Mouse (Mus musculus) hindbrain, postnatal 0 days (tissue): ENCODE results near the gene Arrb2. TPM values are rescaled to one million over a fixed set of nuclear protein-coding genes. Genes with fewer than 3 reads are reported as not detected.

Experiments
- ATAC-seq: fragments of 200-750 bp; cut with Nextera tagmentation; 2 replicates; pipeline ENCODE4 v1.8.0; 2017; ENCODE audit warnings: mild to moderate bottlenecking, moderate TSS enrichment, moderate library complexity
- DNase-seq: peaks from one replicate; pipeline ENCODE4 v3.0.0-alpha.2; 2015; ENCODE audit warnings: low spot score
- H3K27ac ChIP-seq: fragments of 300-500 bp; sonication (generic); 2 replicates; pipeline ENCODE4 v1.5.1; 2014; ENCODE audit warnings: mild to moderate bottlenecking
- H3K27me3 ChIP-seq: fragments of 300-500 bp; sonication (generic); 2 replicates; pipeline ENCODE4 v1.6.1; 2014; ENCODE audit warnings: low read length, mixed read lengths; ENCODE audit not compliant: insufficient read depth
- H3K36me3 ChIP-seq: fragments of 300-500 bp; sonication (generic); 2 replicates; pipeline ENCODE4 v1.6.1; 2014; ENCODE audit warnings: low read length, mixed read lengths; ENCODE audit not compliant: insufficient read depth
- H3K4me1 ChIP-seq: fragments of 300-500 bp; sonication (generic); 2 replicates; pipeline ENCODE4 v1.6.1; 2014; ENCODE audit warnings: antibody characterized with exemption, low read length, mixed read lengths; ENCODE audit not compliant: insufficient read depth
- H3K4me2 ChIP-seq: fragments of 300-500 bp; sonication (generic); 2 replicates; pipeline ENCODE4 v1.6.1; 2014; ENCODE audit warnings: low read depth, mild to moderate bottlenecking, low read length, moderate library complexity, mixed read lengths
- H3K4me3 ChIP-seq: fragments of 300-500 bp; sonication (generic); 2 replicates; pipeline ENCODE4 v1.5.1; 2014; ENCODE audit warnings: low read length
- H3K9ac ChIP-seq: fragments of 300-500 bp; sonication (generic); replicated peaks from 2 replicates; pipeline ENCODE4 v1.6.1; 2014; ENCODE audit warnings: mild to moderate bottlenecking, low read length, moderate library complexity, mixed read lengths
- H3K9me3 ChIP-seq: fragments of 300-500 bp; sonication (generic); 2 replicates; pipeline ENCODE4 v1.6.1; 2016; ENCODE audit warnings: low read length, mixed read lengths
- CTCF ChIP-seq: IDR thresholded peaks from 2 replicates; pipeline ENCODE4 v1.5.1; 2016; ENCODE audit warnings: antibody characterized with exemption, control low read depth, low read depth
- WGBS: fragments of 180-500 bp; shearing (Covaris S2); extraction: QIAGEN DNeasy Blood & Tissue Kit; methylation state at CpG from one replicate; pipeline ENCODE4 v1.1.7; 2014; 5-methylcytosine and 5-hydroxymethylcytosine counted together
- polyA plus RNA-seq: library from polyadenylated mRNA; unstranded; fragments of >200 nt; fragmentation: Nextera tagmentation; extraction: Ambion mirVana; gene quantifications from 2 replicates; pipeline ENCODE4 v1.2.1, GENCODE M21; 2015
- total RNA-seq: library from RNA; depleted of rRNA; stranded (reverse); fragments of >200 nt; gene quantifications from 2 replicates; pipeline ENCODE4 v1.2.3, GENCODE M21; 2014

Gene Arrb2
- total and polyA plus RNA-seq, 2 experiments from 2014 or later: 56.3 to 106 TPM

DNA sequence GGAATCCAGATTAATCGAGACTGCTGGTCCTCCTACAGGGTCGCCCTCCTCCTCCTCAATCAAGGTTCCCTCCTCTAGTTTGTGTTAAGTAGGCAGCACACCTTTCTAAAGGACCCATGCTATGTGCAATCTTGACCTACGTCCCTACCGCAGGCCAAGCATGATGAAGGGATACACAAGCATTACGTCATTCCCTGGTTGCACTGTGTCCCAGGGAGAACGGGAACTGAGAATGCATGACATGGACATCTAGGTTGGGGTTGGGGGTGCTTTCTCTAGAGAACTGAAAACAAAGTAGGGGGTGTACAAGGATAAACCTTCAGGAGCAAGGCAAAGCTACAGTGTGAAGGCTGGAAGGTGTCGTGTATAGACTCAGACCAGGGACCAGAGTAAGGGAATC, 9.4 kb downstream of the Arrb2 start:
- Histone ChIP-seq H3K4me3 (no peak overlapping the region), H3K27ac (no peak overlapping the region), H3K9me3 (no peaks in the 10 kb centered on the region), H3K4me1 (no peaks in the 10 kb centered on the region), H3K9ac (no peak overlapping the region), H3K36me3 (peaks cover 28% of the 10 kb centered on the region), H3K27me3 (no peaks in the 10 kb centered on the region), H3K4me2 (no peak overlapping the region)
- WGBS: 92% methylated on average over 7 of the region's 7 CpGs
- no peak for ATAC-seq
- DNase-seq: no peak
- TF ChIP-seq CTCF: no peak

DNA sequence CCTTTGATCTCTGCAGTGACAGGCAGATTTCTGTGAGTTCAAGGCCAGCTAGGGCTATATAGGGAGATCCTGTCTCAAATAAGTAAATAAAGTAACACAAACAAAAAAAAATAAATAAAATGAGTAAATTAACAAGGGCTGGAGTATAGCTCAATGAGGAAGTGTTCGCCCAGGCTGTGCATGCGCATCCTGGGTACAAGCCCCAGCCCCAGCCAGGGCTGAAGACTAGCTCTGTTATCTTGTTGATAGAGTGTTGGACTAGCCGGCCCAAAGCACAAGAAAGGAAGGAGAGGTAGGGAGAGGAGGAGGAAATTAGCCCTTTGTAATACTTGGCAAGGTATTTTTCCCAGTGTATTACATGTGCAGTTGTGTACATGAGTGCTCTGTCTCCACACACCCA, 11.5 kb downstream of the Arrb2 start:
- Histone ChIP-seq H3K27me3 (no peaks in the 10 kb centered on the region), H3K9me3 (no peaks in the 10 kb centered on the region), H3K4me3 (no peak overlapping the region), H3K27ac (no peak overlapping the region), H3K36me3 (peaks cover 18% of the 10 kb centered on the region), H3K4me1 (no peaks in the 10 kb centered on the region), H3K4me2 (no peak overlapping the region), H3K9ac (no peak overlapping the region)
- ATAC-seq: no peak
- no peak for TF ChIP-seq CTCF
- DNase-seq: no peak
- 81% methylated on average over 3 of the region's 3 CpGs for WGBS

DNA sequence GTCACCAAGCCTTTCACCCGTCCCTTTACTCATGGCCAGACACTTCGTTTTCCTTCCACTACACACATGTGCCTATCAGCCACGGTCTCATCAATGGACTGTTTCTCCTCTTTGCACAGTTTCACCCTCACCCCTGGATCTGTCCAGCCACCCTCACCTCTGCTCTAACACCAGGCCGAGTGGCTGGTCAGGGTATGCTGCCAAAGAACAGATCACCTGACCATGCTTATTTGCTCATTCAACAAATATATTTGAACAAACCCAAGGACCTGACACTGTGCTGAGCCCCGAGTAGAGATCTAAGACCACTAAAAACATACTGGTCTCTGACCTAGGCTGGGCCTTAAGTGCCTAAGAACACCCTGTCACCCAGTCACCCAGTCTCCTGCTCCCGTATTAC, 12.2 kb downstream of the Arrb2 start:
- 82% methylated on average over 6 of the region's 6 CpGs for WGBS
- TF ChIP-seq CTCF: no peak
- no peak for ATAC-seq

DNA sequence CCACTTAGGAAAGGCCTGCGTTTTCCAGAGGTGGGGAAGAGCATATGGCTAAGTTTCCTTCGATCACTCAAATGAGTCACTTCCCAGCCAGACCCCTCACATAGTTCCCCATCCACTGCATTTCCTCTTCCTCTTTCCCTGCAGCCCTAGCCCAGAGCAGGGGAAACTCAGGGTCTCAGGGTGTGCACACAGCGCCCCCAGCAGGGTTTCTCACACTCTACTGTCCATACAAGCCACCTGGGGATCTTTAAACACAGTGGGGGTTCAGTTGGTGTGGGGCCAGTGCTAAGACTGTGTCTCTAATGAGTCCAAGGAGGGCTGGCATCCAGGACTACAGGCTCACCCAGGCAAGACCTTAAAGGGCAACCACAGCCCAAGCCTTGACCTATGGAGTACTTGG, 14.3 kb downstream of the Arrb2 start:
- Histone ChIP-seq H3K4me3 (no peak overlapping the region), H3K4me1 (no peaks in the 10 kb centered on the region), H3K9me3 (no peaks in the 10 kb centered on the region), H3K9ac (no peak overlapping the region), H3K27me3 (no peaks in the 10 kb centered on the region), H3K36me3 (no peaks in the 10 kb centered on the region), H3K27ac (no peak overlapping the region), H3K4me2 (no peak overlapping the region)
- no peak for TF ChIP-seq CTCF
- DNase-seq (no peak), ATAC-seq (no peak)
- 51% methylated on average over 3 of the region's 3 CpGs for WGBS

More for the DNA sequence above, 12.2 kb downstream of the Arrb2 start:
- DNase-seq: no peak
- Histone ChIP-seq H3K4me3 (no peak overlapping the region), H3K36me3 (peaks cover 11% of the 10 kb centered on the region), H3K9me3 (no peaks in the 10 kb centered on the region), H3K9ac (no peak overlapping the region), H3K4me2 (no peak overlapping the region), H3K4me1 (no peaks in the 10 kb centered on the region), H3K27me3 (no peaks in the 10 kb centered on the region), H3K27ac (no peak overlapping the region)

DNA sequence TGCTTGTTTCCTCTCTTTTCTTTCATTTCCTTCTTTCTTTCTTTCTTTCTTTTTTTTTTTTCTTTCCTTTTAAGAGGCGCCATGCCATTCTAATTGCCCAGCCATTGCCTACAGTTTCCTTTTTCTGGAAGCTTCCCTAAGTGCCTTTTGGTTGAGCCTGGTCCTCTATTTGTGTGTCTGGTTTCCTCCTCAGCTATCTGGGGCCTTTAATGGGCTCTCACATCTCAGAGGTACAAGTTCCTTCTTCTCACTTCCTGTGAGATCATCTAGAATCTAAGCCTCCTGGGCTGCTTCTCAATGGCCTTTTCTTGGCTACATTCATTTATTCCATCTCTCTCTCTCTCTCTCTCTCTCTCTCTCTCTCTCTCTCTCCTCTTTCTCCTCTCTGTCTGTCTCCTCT, 14.9 kb downstream of the Arrb2 start:
- Histone ChIP-seq H3K9me3 (no peaks in the 10 kb centered on the region), H3K4me1 (peaks cover under 1% of the 10 kb centered on the region; the same call in 1 of the 2 replicates)
- 78% methylated on average over 1 of the region's 1 CpGs for WGBS

DNA sequence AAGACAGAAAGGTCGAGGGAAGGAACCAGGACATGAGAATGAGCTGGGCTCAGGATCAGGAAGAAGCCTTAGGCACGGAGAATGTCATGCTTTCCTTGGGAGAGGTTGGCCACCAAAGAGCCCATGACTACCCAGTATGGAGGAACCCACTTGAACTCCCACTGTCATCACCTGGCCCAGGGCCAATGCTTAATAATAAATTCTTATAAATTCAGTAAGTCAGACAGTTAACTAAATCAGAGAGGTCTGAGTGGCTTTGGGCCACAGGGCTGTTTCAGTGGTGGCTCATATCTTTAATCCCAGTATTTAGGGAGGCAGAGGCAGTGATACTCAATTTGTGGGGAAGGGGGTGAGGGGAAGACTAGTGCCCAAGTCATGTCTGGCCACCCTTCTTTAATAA, 18.5 kb downstream of the Arrb2 start:
- no peaks in the 10 kb centered on the region for H3K27me3 ChIP-seq
- TF ChIP-seq CTCF: no peak
- H3K4me3 ChIP-seq: no peak overlapping the region
- H3K9ac ChIP-seq: no peak overlapping the region
- ATAC-seq (no peak), DNase-seq (no peak)
- H3K36me3 ChIP-seq: no peaks in the 10 kb centered on the region
- H3K27ac ChIP-seq: no peak overlapping the region
- WGBS: 85% methylated on average over 2 of the region's 2 CpGs
- H3K9me3 ChIP-seq: no peaks in the 10 kb centered on the region
- H3K4me2 ChIP-seq: no peak overlapping the region
- H3K4me1 ChIP-seq: peaks cover 4% of the 10 kb centered on the region; the same call in 1 of the 2 replicates

More for the DNA sequence above, 14.9 kb downstream of the Arrb2 start:
- Histone ChIP-seq H3K9ac (no peak overlapping the region), H3K27ac (no peak overlapping the region), H3K4me2 (no peak overlapping the region), H3K36me3 (no peaks in the 10 kb centered on the region), H3K4me3 (no peak overlapping the region), H3K27me3 (no peaks in the 10 kb centered on the region)
- no peak for TF ChIP-seq CTCF
- DNase-seq (no peak), ATAC-seq (no peak)

DNA sequence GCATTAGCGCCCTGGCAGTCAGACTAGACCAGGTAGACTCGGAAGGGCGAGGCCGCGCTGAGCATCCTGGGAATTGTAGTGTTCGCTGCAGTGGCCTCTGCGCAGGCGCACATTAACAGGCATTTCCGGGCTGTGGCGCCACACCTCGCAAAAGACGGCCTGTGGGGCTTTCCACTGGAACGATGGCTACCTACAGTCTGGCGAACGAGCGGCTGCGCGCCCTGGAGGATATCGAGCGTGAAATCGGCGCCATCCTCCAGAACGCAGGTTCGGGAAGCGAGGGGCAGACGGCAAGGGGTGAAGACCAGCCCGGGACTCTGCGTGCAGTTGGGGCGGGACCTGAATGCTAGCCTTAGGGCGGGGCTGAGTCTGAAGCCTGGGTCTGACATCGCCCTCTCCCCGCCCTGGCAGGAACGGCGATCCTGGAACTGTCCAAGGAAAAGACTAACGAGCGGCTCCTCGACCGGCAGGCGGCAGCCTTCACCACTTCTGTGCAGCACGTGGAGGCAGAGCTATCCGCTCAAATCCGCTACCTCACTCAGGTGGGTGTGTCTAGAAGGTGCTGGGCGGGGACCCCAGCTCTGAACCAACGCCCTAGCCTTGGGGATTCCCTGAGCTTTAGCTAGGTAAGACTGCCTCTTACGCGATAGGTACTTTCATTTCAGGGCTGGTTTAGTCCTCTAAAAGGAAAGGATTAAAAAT, 19.5 kb downstream of the Arrb2 start, which contains the start of gene Med11:
Gene Med11, plus strand, starts transcription at position 123 of the 702 bp plus-strand sequence.
- under 1% methylated on average over 46 of the region's 46 CpGs for WGBS
- Histone ChIP-seq H3K36me3 (no peaks in the 10 kb centered on the region), H3K4me3 (peak within 1 kb of the TSS; percentile 58), H3K27me3 (no peaks in the 10 kb centered on the region), H3K4me1 (peaks cover 4% of the 10 kb centered on the region; the same call in 1 of the 2 replicates), H3K4me2 (peak within 1 kb of the TSS; percentile 70), H3K27ac (peak within 1 kb of the TSS; percentile 89), H3K9me3 (no peaks in the 10 kb centered on the region), H3K9ac (peak within 1 kb of the TSS; percentile 53)
- DNase-seq (peak; percentile 96), ATAC-seq (peak; percentile 99)
- peak; percentile 93 for TF ChIP-seq CTCF
